Mouse (Mus musculus) liver, adult 2 months (tissue): ENCODE data around the gene Piwil1.
A peak's percentile ranks its signal among the peaks of the same experiment; 100 is the strongest.

Experiments
- CTCF ChIP-seq: fragments of 200-500 bp; IDR thresholded peaks from 2 replicates; pipeline ENCODE4 v1.5.1; 2011; ENCODE audit warnings: low read depth, low read length, control low read depth
- POLR2A ChIP-seq: fragments of 200-500 bp; IDR thresholded peaks from 2 replicates; pipeline ENCODE4 v1.6.1; 2011; ENCODE audit warnings: low read length, control low read depth; ENCODE audit not compliant: insufficient read depth; ENCODE audit errors: extremely low read depth

DNA sequence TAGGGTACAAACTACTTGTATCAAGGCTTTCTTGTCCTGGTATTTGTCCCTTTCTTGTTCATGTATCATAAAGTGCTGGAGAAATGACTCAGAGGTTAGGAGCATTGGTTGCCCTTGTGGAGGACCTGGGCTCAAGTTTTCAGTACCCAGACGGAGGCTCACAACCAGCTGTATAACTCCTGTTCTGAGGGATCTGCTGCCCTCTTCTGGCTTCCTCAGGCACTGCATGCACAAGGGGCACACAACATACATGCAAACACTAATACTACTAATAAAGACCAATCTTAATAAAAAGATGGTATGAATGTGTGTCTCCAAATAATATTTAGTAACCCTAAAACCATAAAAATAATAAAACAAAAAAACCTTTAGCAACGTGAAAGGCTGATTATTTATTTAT is 74.1 kb downstream of the Piwil1 start:
- TF ChIP-seq CTCF, result peak; percentile 16; the same call in 1 of the 2 replicates
- TF ChIP-seq POLR2A, result no peak
